Mouse (Mus musculus) limb, embryonic 13.5 days (tissue): ENCODE data around the gene Akap2. TPM values are rescaled to one million over a fixed set of nuclear protein-coding genes. Genes with fewer than 3 reads are reported as not detected.

Experiments
- ATAC-seq: fragments of 200-750 bp; cut with Nextera tagmentation; 2 replicates; pipeline ENCODE4 v1.8.0; 2017; ENCODE audit warnings: low read depth, moderate number of reproducible peaks, moderate TSS enrichment; ENCODE audit not compliant: low FRiP score
- H3K27ac ChIP-seq: fragments of 300-500 bp; sonication (generic); 2 replicates; pipeline ENCODE4 v1.5.1; 2015; ENCODE audit warnings: inconsistent platforms, mild to moderate bottlenecking, moderate library complexity
- H3K27me3 ChIP-seq: fragments of 300-500 bp; sonication (generic); 2 replicates; pipeline ENCODE4 v1.6.1; 2015; ENCODE audit warnings: mild to moderate bottlenecking, inconsistent platforms
- H3K36me3 ChIP-seq: fragments of 300-500 bp; sonication (generic); 2 replicates; pipeline ENCODE4 v1.6.1; 2015; ENCODE audit warnings: inconsistent platforms, mild to moderate bottlenecking, moderate library complexity
- H3K4me1 ChIP-seq: fragments of 300-500 bp; sonication (generic); 2 replicates; pipeline ENCODE4 v1.6.1; 2015; ENCODE audit warnings: inconsistent platforms
- H3K4me2 ChIP-seq: fragments of 300-500 bp; sonication (generic); replicated peaks from 2 replicates; pipeline ENCODE4 v1.6.1; 2015; ENCODE audit warnings: inconsistent platforms, mild to moderate bottlenecking, moderate library complexity
- H3K4me3 ChIP-seq: fragments of 300-500 bp; sonication (generic); 2 replicates; pipeline ENCODE4 v1.5.1; 2015; ENCODE audit warnings: moderate library complexity, mild to moderate bottlenecking, inconsistent platforms
- H3K9ac ChIP-seq: fragments of 300-500 bp; sonication (generic); 2 replicates; pipeline ENCODE4 v1.6.1; 2015; ENCODE audit warnings: mild to moderate bottlenecking, inconsistent platforms
- H3K9me3 ChIP-seq: fragments of 300-500 bp; sonication (generic); 2 replicates; pipeline ENCODE4 v1.6.1; 2016; ENCODE audit warnings: inconsistent platforms
- WGBS: fragments of 180-500 bp; shearing (Covaris S2); methylation state at CpG from one replicate; pipeline ENCODE4 v1.1.7; 2015; 5-methylcytosine and 5-hydroxymethylcytosine counted together
- polyA plus RNA-seq: library from polyadenylated mRNA; unstranded; fragments of >200 nt; fragmentation: Nextera tagmentation; extraction: Ambion mirVana; gene quantifications from 2 replicates; pipeline ENCODE4 v1.2.1, GENCODE M21; 2015

The Akap2 gene
- polyA plus RNA-seq, 1 experiment from 2014 or later: 34.2 TPM

GRCm38 (mm10) chr4:57824626-57825240 is 107.3 kb downstream of the Akap2 start:
- no peaks in the 10 kb centered on the region for H3K36me3 ChIP-seq
- no peaks in the 10 kb centered on the region for H3K27me3 ChIP-seq
- H3K4me1 ChIP-seq: peaks cover 23% of the 10 kb centered on the region
- ATAC-seq: no peak
- 66% methylated on average over 8 of the region's 8 CpGs for WGBS
- no peaks in the 10 kb centered on the region for H3K9me3 ChIP-seq
- H3K4me3 ChIP-seq: no peak overlapping the region
- H3K9ac ChIP-seq: no peak overlapping the region
- no peak overlapping the region for H3K27ac ChIP-seq
- no peak overlapping the region for H3K4me2 ChIP-seq

GRCm38 (mm10) chr4:57826272-57826671 is 108.8 kb downstream of the Akap2 start:
- no peaks in the 10 kb centered on the region for H3K27me3 ChIP-seq
- peaks cover 27% of the 10 kb centered on the region for H3K4me1 ChIP-seq
- no peak for ATAC-seq
- WGBS: 80% methylated on average over 7 of the region's 7 CpGs
- no peak overlapping the region for H3K9ac ChIP-seq
- no peak overlapping the region for H3K4me2 ChIP-seq
- H3K4me3 ChIP-seq: no peak overlapping the region
- H3K36me3 ChIP-seq: no peaks in the 10 kb centered on the region
- no peak overlapping the region for H3K27ac ChIP-seq
- no peaks in the 10 kb centered on the region for H3K9me3 ChIP-seq

GRCm38 (mm10) chr4:57829131-57829530 is 111.7 kb downstream of the Akap2 start:
- Histone ChIP-seq H3K4me3 (no peak overlapping the region), H3K4me2 (no peak overlapping the region), H3K4me1 (peaks cover 33% of the 10 kb centered on the region), H3K9me3 (no peaks in the 10 kb centered on the region), H3K27me3 (no peaks in the 10 kb centered on the region), H3K9ac (no peak overlapping the region), H3K36me3 (no peaks in the 10 kb centered on the region), H3K27ac (no peak overlapping the region)
- ATAC-seq: no peak
- 69% methylated on average over 9 of the region's 9 CpGs for WGBS

GRCm38 (mm10) chr4:57829740-57830139 is 112.3 kb downstream of the Akap2 start:
- WGBS: 42% methylated on average over 3 of the region's 3 CpGs
- Histone ChIP-seq H3K9me3 (no peaks in the 10 kb centered on the region), H3K4me1 (peaks cover 33% of the 10 kb centered on the region), H3K36me3 (no peaks in the 10 kb centered on the region), H3K4me3 (no peak overlapping the region), H3K27ac (no peak overlapping the region), H3K4me2 (no peak overlapping the region), H3K9ac (no peak overlapping the region), H3K27me3 (no peaks in the 10 kb centered on the region)
- no peak for ATAC-seq

GRCm38 (mm10) chr4:57832318-57832717 is 114.9 kb downstream of the Akap2 start:
- ATAC-seq: no peak
- Histone ChIP-seq H3K36me3 (no peaks in the 10 kb centered on the region), H3K27ac (no peak overlapping the region), H3K4me2 (no peak overlapping the region), H3K27me3 (no peaks in the 10 kb centered on the region), H3K4me1 (peaks cover 37% of the 10 kb centered on the region), H3K9me3 (no peaks in the 10 kb centered on the region), H3K9ac (no peak overlapping the region), H3K4me3 (no peak overlapping the region)
- 12% methylated on average over 7 of the region's 7 CpGs for WGBS

- no peaks in the 10 kb centered on the region for H3K27me3 ChIP-seq
- WGBS: 56% methylated on average over 4 of the region's 4 CpGs
- no peaks in the 10 kb centered on the region for H3K9me3 ChIP-seq
- H3K4me3 ChIP-seq: no peak overlapping the region
- no peak for ATAC-seq
- H3K27ac ChIP-seq: no peak overlapping the region
- H3K4me1 ChIP-seq: peaks cover 37% of the 10 kb centered on the region
- H3K36me3 ChIP-seq: no peaks in the 10 kb centered on the region
- H3K4me2 ChIP-seq: no peak overlapping the region
- H3K9ac ChIP-seq: no peak overlapping the region
Measured at GRCm38 (mm10) chr4:57833060-57833459, 115.6 kb downstream of the Akap2 start.

GRCm38 (mm10) chr4:57834141-57834540 is 116.7 kb downstream of the Akap2 start:
- Histone ChIP-seq H3K4me2 (no peak overlapping the region), H3K4me1 (peaks cover 31% of the 10 kb centered on the region), H3K27ac (no peak overlapping the region), H3K9ac (no peak overlapping the region), H3K9me3 (no peaks in the 10 kb centered on the region), H3K27me3 (no peaks in the 10 kb centered on the region), H3K36me3 (no peaks in the 10 kb centered on the region), H3K4me3 (no peak overlapping the region)
- no peak for ATAC-seq
- 58% methylated on average over 4 of the region's 4 CpGs for WGBS

- no peaks in the 10 kb centered on the region for H3K27me3 ChIP-seq
- H3K4me1 ChIP-seq: peaks cover 23% of the 10 kb centered on the region
- 48% methylated on average over 9 of the region's 9 CpGs for WGBS
- no peak overlapping the region for H3K4me2 ChIP-seq
- no peak overlapping the region for H3K4me3 ChIP-seq
- H3K36me3 ChIP-seq: no peaks in the 10 kb centered on the region
- H3K9ac ChIP-seq: no peak overlapping the region
- H3K27ac ChIP-seq: no peak overlapping the region
- H3K9me3 ChIP-seq: no peaks in the 10 kb centered on the region
- ATAC-seq: no peak
Measured at GRCm38 (mm10) chr4:57837089-57837488, 119.6 kb downstream of the Akap2 start.

- WGBS: 80% methylated on average over 4 of the region's 4 CpGs
- Histone ChIP-seq H3K36me3 (no peaks in the 10 kb centered on the region; the same call in 1 of the 2 replicates), H3K4me2 (no peak overlapping the region), H3K9ac (no peak overlapping the region), H3K27me3 (no peaks in the 10 kb centered on the region), H3K9me3 (no peaks in the 10 kb centered on the region), H3K4me3 (no peak overlapping the region), H3K27ac (no peak overlapping the region), H3K4me1 (peaks cover 13% of the 10 kb centered on the region)
- ATAC-seq: no peak
Measured at GRCm38 (mm10) chr4:57839343-57839742, 121.9 kb downstream of the Akap2 start.

GRCm38 (mm10) chr4:57841911-57842310 is 124.5 kb downstream of the Akap2 start:
- no peaks in the 10 kb centered on the region for H3K9me3 ChIP-seq
- H3K27me3 ChIP-seq: no peaks in the 10 kb centered on the region
- no peaks in the 10 kb centered on the region; the same call in 1 of the 2 replicates for H3K36me3 ChIP-seq
- H3K27ac ChIP-seq: no peak overlapping the region
- no peak overlapping the region for H3K4me3 ChIP-seq
- no peak for ATAC-seq
- no peak overlapping the region for H3K4me2 ChIP-seq
- 55% methylated on average over 1 of the region's 1 CpGs for WGBS
- H3K9ac ChIP-seq: no peak overlapping the region
- H3K4me1 ChIP-seq: peaks cover 36% of the 10 kb centered on the region

GRCm38 (mm10) chr4:57842472-57843305 is 125.2 kb downstream of the Akap2 start:
- Histone ChIP-seq H3K9ac (no peak overlapping the region), H3K27ac (no peak overlapping the region; the same call in 1 of the 2 replicates), H3K9me3 (no peaks in the 10 kb centered on the region), H3K27me3 (no peaks in the 10 kb centered on the region), H3K4me2 (no peak overlapping the region), H3K4me1 (peaks cover 40% of the 10 kb centered on the region), H3K4me3 (no peak overlapping the region), H3K36me3 (no peaks in the 10 kb centered on the region; the same call in 1 of the 2 replicates)
- no peak for ATAC-seq
- 68% methylated on average over 11 of the region's 11 CpGs for WGBS

- peak overlapping the region; percentile 41 for H3K4me3 ChIP-seq
- WGBS: 4% methylated on average over 10 of the region's 10 CpGs
- H3K9ac ChIP-seq: peak overlapping the region; percentile 66
- peak; percentile 72 for ATAC-seq
- H3K4me1 ChIP-seq: peaks cover 57% of the 10 kb centered on the region
- H3K4me2 ChIP-seq: peak overlapping the region; percentile 62
- peak overlapping the region; percentile 91 for H3K27ac ChIP-seq
- no peaks in the 10 kb centered on the region for H3K9me3 ChIP-seq
- no peaks in the 10 kb centered on the region for H3K27me3 ChIP-seq
- no peaks in the 10 kb centered on the region; the same call in 1 of the 2 replicates for H3K36me3 ChIP-seq
Measured at GRCm38 (mm10) chr4:57845031-57845431, 127.6 kb downstream of the Akap2 start.
